Mouse (Mus musculus) hindbrain, embryonic 12.5 days (tissue): Measurements from ENCODE around the gene Epb41l5. TPM values are rescaled to one million over a fixed set of nuclear protein-coding genes. Genes with fewer than 3 reads are reported as not detected.

Experiments
- ATAC-seq: fragments of 200-750 bp; cut with Nextera tagmentation; 2 replicates; pipeline ENCODE4 v1.8.0; 2017; ENCODE audit warnings: moderate TSS enrichment; ENCODE audit not compliant: low FRiP score
- H3K27ac ChIP-seq: fragments of 300-500 bp; sonication (generic); 2 replicates; pipeline ENCODE4 v1.5.1; 2016; ENCODE audit warnings: mild to moderate bottlenecking
- H3K27me3 ChIP-seq: fragments of 300-500 bp; sonication (generic); 2 replicates; pipeline ENCODE4 v1.6.1; 2016; ENCODE audit warnings: mild to moderate bottlenecking
- H3K36me3 ChIP-seq: fragments of 300-500 bp; sonication (generic); 2 replicates; pipeline ENCODE4 v1.6.1; 2016; ENCODE audit warnings: mild to moderate bottlenecking
- H3K4me1 ChIP-seq: fragments of 300-500 bp; sonication (generic); 2 replicates; pipeline ENCODE4 v1.6.1; 2016
- H3K4me2 ChIP-seq: fragments of 300-500 bp; sonication (generic); replicated peaks from 2 replicates; pipeline ENCODE4 v1.6.1; 2016; ENCODE audit warnings: mild to moderate bottlenecking
- H3K4me3 ChIP-seq: fragments of 300-500 bp; sonication (generic); 2 replicates; pipeline ENCODE4 v1.5.1; 2016; ENCODE audit warnings: mild to moderate bottlenecking
- H3K9ac ChIP-seq: fragments of 300-500 bp; sonication (generic); 2 replicates; pipeline ENCODE4 v1.6.1; 2016; ENCODE audit warnings: mild to moderate bottlenecking, moderate library complexity
- H3K9me3 ChIP-seq: fragments of 300-500 bp; sonication (generic); replicated peaks from 2 replicates; pipeline ENCODE4 v1.6.1; 2016; ENCODE audit warnings: mild to moderate bottlenecking
- WGBS: fragments of 180-500 bp; shearing (Covaris S2); methylation state at CpG from one replicate; pipeline ENCODE4 v1.1.7; 2016; 5-methylcytosine and 5-hydroxymethylcytosine counted together
- polyA plus RNA-seq: library from polyadenylated mRNA; unstranded; fragments of >200 nt; fragmentation: Nextera tagmentation; extraction: Ambion mirVana; gene quantifications from 2 replicates; pipeline ENCODE4 v1.2.1, GENCODE M21; 2016

Epb41l5 gene
- 23.1 TPM in 2 replicates for polyA plus RNA-seq

DNA sequence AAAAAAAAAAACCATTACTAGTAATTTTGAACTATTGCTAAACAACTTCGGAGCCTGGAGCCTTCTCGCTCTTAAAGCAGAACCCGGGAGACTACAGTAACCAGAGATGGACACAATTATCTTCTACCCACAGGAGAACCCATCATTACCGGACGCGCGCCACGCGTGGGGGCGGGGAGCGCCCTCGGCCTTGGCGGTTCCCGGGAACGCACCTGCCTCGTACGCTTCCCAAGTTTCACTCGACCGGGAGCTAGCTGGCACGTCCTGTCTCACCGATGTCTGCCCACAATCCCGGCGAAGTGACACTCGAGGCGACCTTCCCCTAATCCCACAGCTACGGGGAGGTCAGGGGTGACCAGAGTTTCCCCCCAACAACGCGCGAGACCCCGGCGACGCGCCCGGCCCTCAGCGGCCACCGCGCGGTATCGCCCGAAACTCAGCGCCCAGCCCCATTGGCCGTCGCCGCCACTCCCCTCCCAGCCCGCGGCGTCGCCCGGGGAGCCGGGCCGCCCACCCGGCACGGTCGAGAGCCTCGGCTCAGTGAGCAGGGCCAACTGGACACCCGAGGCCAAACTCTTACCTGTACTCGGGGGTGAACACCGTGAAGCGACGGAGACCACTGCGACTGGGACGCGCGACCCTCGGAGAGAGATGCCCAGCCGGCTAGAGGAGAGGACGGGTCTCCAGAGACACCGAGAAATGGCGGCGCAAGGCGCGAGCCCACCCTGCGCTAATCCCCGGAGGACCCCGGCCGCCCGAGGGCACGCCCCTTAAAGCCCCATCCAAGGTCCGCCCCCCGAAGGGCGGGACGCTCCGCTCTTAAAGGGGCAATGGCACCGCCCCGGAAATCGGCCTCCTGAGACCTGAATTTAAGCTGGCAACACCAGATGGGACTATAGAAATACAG lies at the start of gene Epb41l5:
Gene Epb41l5, minus strand, starts transcription at position 796 of the 907 bp plus-strand sequence.
- H3K9ac ChIP-seq: peak within 1 kb of the TSS; percentile 73
- ATAC-seq: peak; percentile 97
- H3K27me3 ChIP-seq: no peaks in the 10 kb centered on the region
- no peaks in the 10 kb centered on the region for H3K36me3 ChIP-seq
- peak within 1 kb of the TSS; percentile 65 for H3K4me2 ChIP-seq
- WGBS: under 1% methylated on average over 86 of the region's 86 CpGs
- H3K9me3 ChIP-seq: no peaks in the 10 kb centered on the region
- no peaks in the 10 kb centered on the region for H3K4me1 ChIP-seq
- H3K27ac ChIP-seq: peak within 1 kb of the TSS; percentile 71
- peak within 1 kb of the TSS; percentile 71 for H3K4me3 ChIP-seq

DNA sequence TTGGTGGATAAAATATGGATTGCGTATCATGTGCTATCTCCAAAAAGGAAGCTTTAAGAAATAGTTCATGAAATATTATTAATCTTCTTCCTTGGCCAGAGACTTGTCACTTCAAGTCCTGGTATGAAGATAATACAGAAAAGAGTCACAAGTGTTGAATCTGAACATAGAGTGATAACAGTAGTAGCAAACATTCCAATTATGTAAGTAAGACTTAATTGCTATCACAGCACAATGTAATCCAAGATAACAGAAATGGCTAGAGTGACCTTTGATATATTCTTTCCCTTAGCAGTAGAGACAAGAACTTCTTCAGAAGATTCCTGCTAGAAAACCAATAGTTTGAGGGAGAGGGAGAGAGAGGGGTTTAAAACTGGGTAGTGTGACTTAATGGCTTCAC lies 48.1 kb upstream of the Epb41l5 start:
- Histone ChIP-seq H3K27me3 (no peaks in the 10 kb centered on the region), H3K4me1 (no peaks in the 10 kb centered on the region), H3K9ac (no peak overlapping the region), H3K9me3 (no peaks in the 10 kb centered on the region), H3K4me2 (no peak overlapping the region), H3K27ac (no peak overlapping the region), H3K4me3 (no peak overlapping the region), H3K36me3 (peaks cover 17% of the 10 kb centered on the region)
- no peak for ATAC-seq
- 100% methylated on average over 1 of the region's 1 CpGs for WGBS

DNA sequence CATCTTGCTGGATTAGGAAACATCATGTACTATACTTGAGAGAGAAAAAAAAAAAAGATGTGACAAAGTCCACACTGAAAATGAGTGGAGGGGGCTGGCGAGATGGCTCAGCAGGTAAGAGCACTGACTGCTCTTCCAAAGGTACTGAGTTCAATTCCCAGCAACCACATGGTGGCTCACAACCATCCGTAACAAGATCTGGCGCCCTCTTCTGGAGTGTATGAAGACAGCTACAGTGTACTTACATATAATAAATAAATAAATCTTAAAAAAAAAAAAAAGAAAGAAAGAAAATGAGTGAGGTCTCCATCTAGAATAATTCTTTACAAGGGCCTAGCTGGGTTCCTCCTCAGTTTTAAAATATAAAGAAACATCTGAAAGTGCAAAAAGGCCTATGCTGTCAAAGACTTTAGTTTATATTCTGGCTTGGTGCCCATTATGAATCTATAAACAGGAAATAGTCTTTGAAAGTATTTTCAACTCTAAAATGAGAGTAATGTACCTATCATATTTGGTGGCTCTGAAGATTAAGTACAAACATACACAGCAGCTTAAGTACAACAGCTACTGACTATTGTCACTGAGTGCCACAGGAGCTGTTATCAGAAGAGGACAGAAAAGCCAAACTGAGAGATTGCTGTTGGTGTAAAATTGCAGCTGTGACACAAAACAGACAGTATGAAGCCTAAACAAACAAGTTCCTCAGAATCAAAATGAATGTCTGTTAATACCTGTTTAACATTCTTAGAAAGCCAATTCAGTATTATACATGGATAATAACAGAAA lies 37.2 kb upstream of the Epb41l5 start:
- Histone ChIP-seq H3K9ac (no peak overlapping the region), H3K27me3 (no peaks in the 10 kb centered on the region), H3K27ac (no peak overlapping the region), H3K4me1 (no peaks in the 10 kb centered on the region), H3K9me3 (no peaks in the 10 kb centered on the region), H3K36me3 (peaks cover 7% of the 10 kb centered on the region), H3K4me2 (no peak overlapping the region), H3K4me3 (no peak overlapping the region)
- WGBS: 97% methylated on average over 3 of the region's 3 CpGs
- no peak for ATAC-seq

DNA sequence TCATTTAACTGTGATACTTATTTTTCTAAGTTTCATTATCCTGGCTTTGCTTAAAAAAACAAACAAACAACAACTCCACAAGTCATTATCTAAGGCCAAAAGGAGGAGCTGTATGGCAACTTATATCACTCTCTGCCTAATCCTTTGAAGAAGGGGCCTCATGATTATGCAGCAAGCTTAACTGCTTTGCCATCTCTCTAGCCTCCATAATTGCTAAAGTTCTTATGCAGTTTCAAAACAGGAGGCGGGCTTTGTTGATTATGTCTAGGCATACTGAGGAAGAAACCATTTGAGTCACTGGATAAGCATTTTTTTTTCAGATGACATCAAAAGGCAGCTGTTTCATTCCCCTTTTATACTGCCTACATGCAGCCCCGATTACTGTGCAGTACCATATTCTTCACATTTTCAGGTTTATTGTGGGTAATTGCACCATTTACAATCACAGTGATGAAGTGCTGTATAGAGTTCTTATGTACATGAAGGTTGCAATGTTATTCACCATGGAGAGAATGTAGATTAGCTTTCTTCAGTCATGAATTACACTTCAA lies 32.9 kb upstream of the Epb41l5 start:
- Histone ChIP-seq H3K36me3 (peaks cover 12% of the 10 kb centered on the region), H3K27ac (no peak overlapping the region), H3K27me3 (no peaks in the 10 kb centered on the region), H3K9ac (no peak overlapping the region), H3K4me3 (no peak overlapping the region), H3K9me3 (no peaks in the 10 kb centered on the region), H3K4me2 (no peak overlapping the region), H3K4me1 (no peaks in the 10 kb centered on the region)
- ATAC-seq: no peak
- WGBS: 83% methylated on average over 2 of the region's 2 CpGs

DNA sequence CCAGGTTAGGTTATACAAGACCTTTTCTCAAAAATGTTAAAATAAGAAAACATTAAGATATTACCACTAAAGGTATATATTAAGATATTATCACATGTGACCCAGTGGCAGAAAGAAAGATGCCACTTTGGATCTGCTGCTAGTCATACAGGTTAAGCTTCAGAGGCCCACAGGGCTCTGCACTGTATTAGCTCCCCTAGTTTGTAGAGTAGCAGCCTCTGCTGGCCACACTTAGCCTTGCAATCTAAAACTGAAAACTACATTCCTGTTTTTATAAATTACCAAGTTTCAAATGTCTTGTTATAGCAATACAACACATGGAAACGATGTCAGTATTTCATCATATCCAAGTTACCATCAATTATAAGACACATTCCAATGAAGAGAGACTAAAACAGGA lies 26.2 kb upstream of the Epb41l5 start:
- Histone ChIP-seq H3K9ac (no peak overlapping the region), H3K9me3 (no peaks in the 10 kb centered on the region), H3K36me3 (peaks cover 13% of the 10 kb centered on the region), H3K4me1 (no peaks in the 10 kb centered on the region), H3K4me2 (no peak overlapping the region), H3K4me3 (no peak overlapping the region), H3K27me3 (no peaks in the 10 kb centered on the region), H3K27ac (no peak overlapping the region)
- no peak for ATAC-seq
- 77% methylated on average over 1 of the region's 1 CpGs for WGBS

DNA sequence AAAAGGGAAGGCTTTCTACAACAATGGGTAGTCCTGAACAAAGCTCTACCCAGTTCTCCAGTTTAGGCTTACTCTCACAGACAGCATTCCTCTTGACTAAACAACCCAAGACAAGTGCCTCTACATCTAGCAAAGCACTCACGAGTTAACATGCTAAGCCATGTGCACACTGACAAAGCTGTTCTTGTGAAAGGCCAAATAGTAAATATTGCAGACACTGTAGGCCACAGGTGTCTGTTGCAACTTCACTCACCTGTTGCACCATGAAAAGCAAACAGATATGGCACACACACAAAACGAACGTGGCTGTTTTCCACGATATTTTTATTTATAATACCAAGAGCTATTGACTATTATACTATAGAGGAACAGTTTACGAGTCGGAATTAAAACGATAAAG lies 18.1 kb upstream of the Epb41l5 start:
- H3K4me2 ChIP-seq: no peak overlapping the region
- no peaks in the 10 kb centered on the region for H3K4me1 ChIP-seq
- H3K9ac ChIP-seq: no peak overlapping the region
- H3K27ac ChIP-seq: no peak overlapping the region
- no peaks in the 10 kb centered on the region for H3K9me3 ChIP-seq
- no peak overlapping the region for H3K4me3 ChIP-seq
- H3K27me3 ChIP-seq: no peaks in the 10 kb centered on the region
- ATAC-seq: no peak
- peaks cover 7% of the 10 kb centered on the region; the same call in 1 of the 2 replicates for H3K36me3 ChIP-seq
- 96% methylated on average over 7 of the region's 7 CpGs for WGBS

DNA sequence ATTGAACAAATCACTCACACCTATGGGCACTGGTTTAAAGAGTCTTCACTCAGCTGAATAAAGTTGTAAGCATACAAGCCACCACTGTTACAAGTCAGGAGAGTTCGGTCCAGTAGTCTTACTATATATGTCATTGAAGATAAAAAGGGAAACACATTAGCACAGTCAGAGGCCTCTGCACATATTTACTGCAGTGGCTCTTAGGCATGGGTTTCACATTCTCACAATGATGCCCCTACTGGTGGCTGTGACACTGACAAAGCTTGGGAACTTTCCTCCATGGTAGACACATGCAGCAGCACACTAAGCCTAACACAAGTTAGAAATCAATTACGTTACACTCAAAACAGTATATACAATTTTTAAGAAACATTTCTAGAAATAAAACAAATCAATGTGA lies 5.5 kb upstream of the Epb41l5 start:
- no peaks in the 10 kb centered on the region for H3K27me3 ChIP-seq
- ATAC-seq: no peak
- no peak overlapping the region for H3K4me3 ChIP-seq
- no peaks in the 10 kb centered on the region for H3K9me3 ChIP-seq
- H3K9ac ChIP-seq: no peak overlapping the region
- WGBS: 88% methylated on average over 2 of the region's 2 CpGs
- no peak overlapping the region for H3K27ac ChIP-seq
- H3K4me2 ChIP-seq: no peak overlapping the region
- 0 out of 2 replicates have a peak, but pooled peaks cover 2% of the 10 kb centered on the region for H3K36me3 ChIP-seq
- H3K4me1 ChIP-seq: no peaks in the 10 kb centered on the region

DNA sequence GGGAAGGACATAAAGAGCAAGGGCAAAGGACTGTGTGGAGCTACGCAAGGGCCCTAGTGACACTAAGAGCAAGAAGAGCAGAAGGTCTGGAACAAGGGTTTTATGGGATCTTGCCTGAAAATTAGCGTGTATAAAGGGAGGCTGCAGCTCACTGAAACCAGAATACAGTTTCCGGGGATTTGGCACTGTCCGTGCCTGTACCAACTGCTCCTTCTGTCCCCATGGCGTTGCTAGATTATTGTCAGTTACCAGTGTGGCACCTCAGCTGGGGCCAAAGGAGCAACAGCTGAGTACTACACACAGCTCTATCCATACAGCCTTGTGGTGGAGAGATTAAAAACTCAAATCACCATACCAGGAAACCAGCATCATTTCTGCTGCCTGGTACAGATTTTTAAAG lies 1.6 kb upstream of the Epb41l5 start:
- Histone ChIP-seq H3K27me3 (no peaks in the 10 kb centered on the region), H3K9ac (no peak overlapping the region), H3K4me3 (no peak overlapping the region), H3K27ac (no peak overlapping the region), H3K4me2 (no peak overlapping the region), H3K4me1 (no peaks in the 10 kb centered on the region), H3K9me3 (no peaks in the 10 kb centered on the region), H3K36me3 (no peaks in the 10 kb centered on the region)
- ATAC-seq: no peak
- 93% methylated on average over 5 of the region's 5 CpGs for WGBS

DNA sequence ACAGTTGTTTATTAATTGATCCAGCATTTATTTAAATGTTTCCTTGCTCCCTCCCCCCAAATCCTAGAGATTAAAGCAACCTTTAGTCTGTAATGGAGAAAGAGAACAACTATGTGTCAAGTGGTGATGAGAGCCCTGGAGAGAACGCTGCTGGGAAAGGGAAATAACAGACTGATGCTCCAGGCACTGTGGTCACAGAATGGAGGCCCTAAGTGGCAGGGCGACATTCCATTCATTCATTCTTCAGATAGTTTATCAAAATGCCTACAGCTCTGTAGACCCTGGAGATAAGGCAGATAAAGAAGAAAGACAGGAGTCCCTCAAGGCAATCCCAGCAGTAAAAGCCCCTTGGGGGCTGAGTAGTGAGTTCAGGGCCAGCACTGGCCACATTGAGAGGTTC lies 827 bp upstream of the Epb41l5 start:
- H3K9me3 ChIP-seq: no peaks in the 10 kb centered on the region
- no peak overlapping the region for H3K4me3 ChIP-seq
- no peak overlapping the region for H3K4me2 ChIP-seq
- no peak for ATAC-seq
- WGBS: 71% methylated on average over 2 of the region's 2 CpGs
- no peak overlapping the region for H3K9ac ChIP-seq
- H3K27me3 ChIP-seq: no peaks in the 10 kb centered on the region
- no peaks in the 10 kb centered on the region for H3K4me1 ChIP-seq
- no peak overlapping the region for H3K27ac ChIP-seq
- no peaks in the 10 kb centered on the region for H3K36me3 ChIP-seq

DNA sequence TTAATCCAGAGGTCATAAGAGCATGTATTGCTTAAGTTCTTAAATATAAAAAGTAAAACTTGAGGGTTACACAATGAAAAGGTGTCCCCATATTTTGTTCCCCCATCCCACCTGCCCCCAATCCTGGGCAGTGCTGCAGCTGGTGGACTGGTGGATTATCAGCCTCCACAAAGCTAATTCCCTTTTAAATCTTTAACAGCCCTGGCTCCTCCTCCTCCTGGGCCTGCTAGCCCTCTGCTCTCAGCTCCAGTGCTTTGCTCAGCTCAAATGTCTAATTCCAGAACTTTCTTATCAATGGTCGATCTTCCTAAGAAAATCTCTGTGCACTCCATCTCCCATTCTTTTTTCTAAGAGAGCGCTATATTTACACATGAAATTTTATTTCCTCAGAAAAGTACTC lies 2.4 kb downstream of the Epb41l5 start:
- 0 out of 2 replicates have a peak, but pooled peaks cover 2% of the 10 kb centered on the region for H3K4me1 ChIP-seq
- no peak overlapping the region for H3K9ac ChIP-seq
- H3K4me2 ChIP-seq: no peak overlapping the region
- no peaks in the 10 kb centered on the region for H3K27me3 ChIP-seq
- H3K9me3 ChIP-seq: no peaks in the 10 kb centered on the region
- H3K36me3 ChIP-seq: no peaks in the 10 kb centered on the region
- WGBS: 81% methylated on average over 2 of the region's 2 CpGs
- H3K4me3 ChIP-seq: no peak overlapping the region
- H3K27ac ChIP-seq: no peak overlapping the region
- no peak for ATAC-seq

DNA sequence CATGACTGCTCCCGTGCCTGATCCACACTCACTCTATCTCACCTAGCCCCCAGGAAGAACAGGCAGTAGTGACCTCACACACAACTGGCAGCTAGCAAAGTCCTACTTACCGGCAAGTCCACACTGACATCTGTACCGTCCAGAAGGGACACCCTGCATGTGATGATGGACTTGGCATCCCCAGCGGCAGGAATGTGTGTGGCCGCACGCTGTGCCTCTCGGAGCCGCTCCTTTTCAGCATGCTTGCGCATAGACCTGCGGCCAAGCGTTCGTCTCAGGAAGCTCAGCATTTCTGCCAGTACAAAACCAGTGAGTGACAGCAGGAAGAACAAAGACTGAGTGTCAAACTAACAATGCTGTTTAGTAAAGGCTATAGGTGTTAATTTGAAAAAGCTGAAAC lies 6.4 kb downstream of the Epb41l5 start:
- no peak overlapping the region for H3K4me3 ChIP-seq
- no peak overlapping the region for H3K9ac ChIP-seq
- WGBS: 28% methylated on average over 12 of the region's 12 CpGs
- H3K36me3 ChIP-seq: no peaks in the 10 kb centered on the region
- no peaks in the 10 kb centered on the region for H3K27me3 ChIP-seq
- peak; percentile 61; the same call in 1 of the 2 replicates for ATAC-seq
- no peaks in the 10 kb centered on the region for H3K9me3 ChIP-seq
- H3K27ac ChIP-seq: no peak overlapping the region
- 0 out of 2 replicates have a peak, but pooled peaks cover 2% of the 10 kb centered on the region for H3K4me1 ChIP-seq
- no peak overlapping the region for H3K4me2 ChIP-seq

DNA sequence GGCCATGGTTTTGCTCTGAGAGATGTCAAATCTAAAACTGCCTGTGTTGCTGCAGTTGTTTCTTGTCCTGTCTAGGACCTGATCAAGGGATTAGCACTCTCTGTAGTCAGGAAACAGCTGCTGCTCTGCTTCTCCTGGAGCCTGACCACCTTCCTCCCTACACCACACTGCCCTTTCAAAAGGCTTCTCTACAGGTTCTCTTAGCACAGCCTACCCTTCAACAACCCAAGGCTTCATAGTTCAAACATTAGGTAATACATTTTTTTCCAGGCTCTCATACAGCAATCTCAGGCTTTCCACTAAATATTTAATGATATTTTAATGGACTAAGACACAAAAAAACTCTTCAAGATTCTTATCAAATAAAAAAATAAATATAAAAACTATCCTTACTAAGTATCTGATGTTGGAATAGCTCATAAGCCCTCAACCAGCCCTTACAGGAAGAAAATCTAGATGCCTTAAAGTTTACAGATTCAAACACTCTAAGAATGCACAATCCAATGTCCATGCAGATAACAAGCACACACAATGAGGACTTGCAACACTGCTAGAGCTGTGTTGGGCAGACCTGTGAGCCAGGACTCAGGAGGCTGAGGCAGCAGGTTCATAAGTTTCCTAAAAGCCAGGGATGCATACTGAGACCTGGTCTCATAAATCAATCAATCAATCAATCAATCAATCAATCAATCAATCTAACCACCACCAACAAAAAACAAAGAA lies 7.5 kb downstream of the Epb41l5 start:
- no peak for ATAC-seq
- Histone ChIP-seq H3K4me3 (no peak overlapping the region), H3K9ac (no peak overlapping the region), H3K4me2 (no peak overlapping the region), H3K4me1 (0 out of 2 replicates have a peak, but pooled peaks cover 2% of the 10 kb centered on the region), H3K9me3 (no peaks in the 10 kb centered on the region), H3K36me3 (no peaks in the 10 kb centered on the region), H3K27ac (no peak overlapping the region), H3K27me3 (no peaks in the 10 kb centered on the region)
